Mouse (Mus musculus) heart, postnatal 0 days (tissue): ENCODE measurements at regions not wholly inside any gene's neighbourhood (a gene's known extent, or its start where the extent isn't known, plus 50 kb on each side); places are given as distances from the start of the nearest gene placed in this dataset.

ENCODE experiments used
- ATAC-seq: fragments of 200-750 bp; cut with Nextera tagmentation; 2 replicates; pipeline ENCODE4 v1.8.0; 2017; ENCODE audit warnings: low read depth, moderate number of reproducible peaks, moderate library complexity; ENCODE audit not compliant: insufficient read depth
- DNase-seq: peaks from one replicate; pipeline ENCODE4 v3.0.0-alpha.2; 2016; ENCODE audit warnings: low spot score
- H3K27ac ChIP-seq: fragments of 300-500 bp; sonication (generic); 2 replicates; pipeline ENCODE4 v1.5.1; 2014; ENCODE audit warnings: low read depth, mild to moderate bottlenecking
- H3K27me3 ChIP-seq: fragments of 300-500 bp; sonication (generic); 2 replicates; pipeline ENCODE4 v1.6.1; 2014; ENCODE audit warnings: low read length, mixed read lengths; ENCODE audit not compliant: control insufficient read depth, insufficient read depth
- H3K36me3 ChIP-seq: fragments of 300-500 bp; sonication (generic); replicated peaks from 2 replicates; pipeline ENCODE4 v1.6.1; 2014; ENCODE audit warnings: low read length, mixed read lengths; ENCODE audit not compliant: control insufficient read depth, insufficient read depth
- H3K4me1 ChIP-seq: fragments of 300-500 bp; sonication (generic); 2 replicates; pipeline ENCODE4 v1.6.1; 2014; ENCODE audit warnings: antibody characterized with exemption; ENCODE audit not compliant: control insufficient read depth, insufficient read depth
- H3K4me2 ChIP-seq: fragments of 300-500 bp; sonication (generic); 2 replicates; pipeline ENCODE4 v1.6.1; 2014; ENCODE audit warnings: low read depth, mild to moderate bottlenecking, low read length, moderate library complexity
- H3K4me3 ChIP-seq: fragments of 300-500 bp; sonication (generic); 2 replicates; pipeline ENCODE4 v1.5.1; 2014; ENCODE audit warnings: low read depth, low read length
- H3K9ac ChIP-seq: fragments of 300-500 bp; sonication (generic); replicated peaks from 2 replicates; pipeline ENCODE4 v1.6.1; 2014; ENCODE audit warnings: low read depth, low read length, mixed read lengths
- H3K9me3 ChIP-seq: fragments of 300-500 bp; sonication (generic); replicated peaks from 2 replicates; pipeline ENCODE4 v1.6.1; 2016; ENCODE audit warnings: low read length; ENCODE audit not compliant: control insufficient read depth
- CTCF ChIP-seq: IDR thresholded peaks from 2 replicates; pipeline ENCODE4 v1.5.1; 2016; ENCODE audit warnings: antibody characterized with exemption, control low read depth, low read depth
- EP300 ChIP-seq: IDR thresholded peaks from 2 replicates; pipeline ENCODE4 v1.6.1; 2016; ENCODE audit warnings: antibody characterized with exemption, low read depth
- WGBS: fragments of 180-500 bp; shearing (Covaris S2); extraction: QIAGEN DNeasy Blood & Tissue Kit; methylation state at CpG from one replicate; pipeline ENCODE4 v1.1.7; 2014; 5-methylcytosine and 5-hydroxymethylcytosine counted together

- DNase-seq, result no peak
Measured at GRCm38 (mm10) chr12:32735224-32735623, 84.1 kb upstream of the Nampt start.

GRCm38 (mm10) chr12:32741465-32741864, 77.9 kb upstream of the Nampt start:
- Histone ChIP-seq H3K4me3 (no peak overlapping the region), H3K4me1 (no peaks in the 10 kb centered on the region), H3K9me3 (no peaks in the 10 kb centered on the region), H3K36me3 (no peaks in the 10 kb centered on the region), H3K27ac (no peak overlapping the region), H3K9ac (no peak overlapping the region), H3K27me3 (no peaks in the 10 kb centered on the region), H3K4me2 (no peak overlapping the region)
- DNase-seq (no peak), ATAC-seq (no peak)
- TF ChIP-seq CTCF (no peak), EP300 (no peak)

More at GRCm38 (mm10) chr12:32735224-32735623, 84.1 kb upstream of the Nampt start:
- Histone ChIP-seq H3K27me3 (no peaks in the 10 kb centered on the region), H3K9me3 (no peaks in the 10 kb centered on the region), H3K4me3 (no peak overlapping the region), H3K36me3 (no peaks in the 10 kb centered on the region), H3K4me2 (no peak overlapping the region), H3K4me1 (no peaks in the 10 kb centered on the region), H3K9ac (no peak overlapping the region), H3K27ac (no peak overlapping the region)
- no peak for ATAC-seq
- no peak for TF ChIP-seq EP300
- no peak for TF ChIP-seq CTCF
- WGBS, result 69% methylated on average over 2 of the region's 2 CpGs

GRCm38 (mm10) chr12:32757441-32758119, 61.8 kb upstream of the Nampt start:
- Histone ChIP-seq H3K4me1 (no peaks in the 10 kb centered on the region), H3K4me3 (no peak overlapping the region), H3K27ac (no peak overlapping the region), H3K9ac (no peak overlapping the region), H3K27me3 (0 out of 2 replicates have a peak, but pooled peaks cover 8% of the 10 kb centered on the region), H3K9me3 (no peaks in the 10 kb centered on the region), H3K4me2 (no peak overlapping the region), H3K36me3 (no peaks in the 10 kb centered on the region)
- TF ChIP-seq EP300, result no peak
- no peak for TF ChIP-seq CTCF
- WGBS, result 58% methylated on average over 2 of the region's 2 CpGs
- DNase-seq (no peak), ATAC-seq (no peak)

GRCm38 (mm10) chr12:32758150-32758549, 61.2 kb upstream of the Nampt start:
- Histone ChIP-seq H3K4me3 (no peak overlapping the region), H3K4me2 (no peak overlapping the region), H3K4me1 (no peaks in the 10 kb centered on the region), H3K36me3 (no peaks in the 10 kb centered on the region), H3K27ac (no peak overlapping the region), H3K27me3 (0 out of 2 replicates have a peak, but pooled peaks cover 8% of the 10 kb centered on the region), H3K9ac (no peak overlapping the region), H3K9me3 (no peaks in the 10 kb centered on the region)
- 88% methylated on average over 2 of the region's 2 CpGs for WGBS
- TF ChIP-seq EP300 (no peak), CTCF (no peak)
- DNase-seq, result no peak
- no peak for ATAC-seq

GRCm38 (mm10) chr12:32760627-32761026, 58.7 kb upstream of the Nampt start:
- no peak for TF ChIP-seq EP300
- TF ChIP-seq CTCF, result no peak
- Histone ChIP-seq H3K36me3 (no peaks in the 10 kb centered on the region), H3K9ac (no peak overlapping the region), H3K27me3 (0 out of 2 replicates have a peak, but pooled peaks cover 8% of the 10 kb centered on the region), H3K9me3 (no peaks in the 10 kb centered on the region), H3K4me2 (no peak overlapping the region), H3K4me3 (no peak overlapping the region), H3K4me1 (0 out of 2 replicates have a peak, but pooled peaks cover under 1% of the 10 kb centered on the region), H3K27ac (no peak overlapping the region)
- ATAC-seq (peak; percentile 45; the same call in 1 of the 2 replicates), DNase-seq (peak; percentile 8)
- WGBS, result 17% methylated on average over 3 of the region's 3 CpGs

GRCm38 (mm10) chr12:32761055-32761454, 58.3 kb upstream of the Nampt start:
- TF ChIP-seq EP300 (peak; percentile 96), CTCF (no peak)
- Histone ChIP-seq H3K27ac (no peak overlapping the region; the same call in 1 of the 2 replicates), H3K4me1 (peaks cover 5% of the 10 kb centered on the region; the same call in 1 of the 2 replicates), H3K4me3 (no peak overlapping the region), H3K9ac (no peak overlapping the region), H3K36me3 (no peaks in the 10 kb centered on the region), H3K4me2 (no peak overlapping the region), H3K9me3 (no peaks in the 10 kb centered on the region), H3K27me3 (0 out of 2 replicates have a peak, but pooled peaks cover 8% of the 10 kb centered on the region)
- 12% methylated on average over 3 of the region's 3 CpGs for WGBS
- ATAC-seq, result peak; percentile 89
- peak; percentile 74 for DNase-seq
